Comparison of ENCODE assay signal across 28 mouse cellular contexts in genomic region chr5:104054938-104055337, GRCm38 (mm10). TPM values are rescaled to one million over a fixed set of nuclear protein-coding genes. Genes with fewer than 3 reads are reported as not detected.
A peak's percentile ranks its signal among the peaks of the same experiment; 100 is the strongest.
DNase-seq lines count a peak whose midpoint lies in the region; ATAC-seq lines count a peak whose summit lies in the region.
"Had no signal": no experiment of that assay in that cellular context is flagged by ENCODE, and none has a peak within 500 bp of the region (broad histone marks: within the 10 kb centered on the region; RNA-seq: fewer than 3 reads in every experiment).

No protein-coding gene starts in this region.

- peaks cover 62% of the 10 kb centered on the region for H3K4me1 ChIP-seq in liver, embryonic 12.5 days
- H3K4me1 ChIP-seq in hindbrain, embryonic 16.5 days (ENCODE audit: control insufficient read depth, insufficient read depth, low read depth, low read length): no peaks in the 10 kb centered on the region
- H3K4me1 ChIP-seq: forebrain, embryonic 13.5 days; heart, embryonic 12.5 days; hindbrain, embryonic 10.5 days; lung, embryonic 15.5 days had no signal

- peaks cover 78% of the 10 kb centered on the region for H3K36me3 ChIP-seq in liver, embryonic 12.5 days
- H3K36me3 ChIP-seq in hindbrain, embryonic 16.5 days (ENCODE audit: control insufficient read depth, insufficient read depth, low read length): peaks cover 20% of the 10 kb centered on the region

- peak; percentile 40; the same call in 1 of the 2 replicates for ATAC-seq in common myeloid progenitor, adult 5-6 weeks (replicated peaks; ENCODE audit: low read depth, poor library complexity, severe bottlenecking)
- ATAC-seq in liver, embryonic 12.5 days: peak; percentile 90
- peak; percentile 69 for ATAC-seq in megakaryocyte progenitor cell, adult 5-6 weeks (replicated peaks; ENCODE audit: poor library complexity)
- no peak for ATAC-seq in hindbrain, embryonic 16.5 days
- ATAC-seq: forebrain, embryonic 13.5 days; hindbrain, postnatal 0 days; intestine, embryonic 16.5 days had no signal

- H3K9ac ChIP-seq in liver, embryonic 12.5 days: peak overlapping the region; percentile 59
- H3K9ac ChIP-seq in hindbrain, embryonic 16.5 days (ENCODE audit: low read depth, low read length): no peak overlapping the region
- H3K9ac ChIP-seq: forebrain, embryonic 13.5 days; heart, embryonic 12.5 days; lung, embryonic 15.5 days had no signal

- 31% methylated on average over 4 of the region's 4 CpGs for WGBS in liver, embryonic 12.5 days (ENCODE audit: insufficient replicate concordance)
- WGBS in hindbrain, embryonic 16.5 days: 96% methylated on average over 4 of the region's 4 CpGs

- H3K27ac ChIP-seq in liver, embryonic 12.5 days: peak overlapping the region; percentile 89
- no peak overlapping the region for H3K27ac ChIP-seq in hindbrain, embryonic 16.5 days (ENCODE audit: low read depth, low read length)
- H3K27ac ChIP-seq: forebrain, embryonic 13.5 days; hindbrain, embryonic 10.5 days; hindbrain, postnatal 0 days; lung, embryonic 15.5 days; macrophage had no signal

- no peak overlapping the region for H3K4me3 ChIP-seq in liver, embryonic 12.5 days
- no peak overlapping the region for H3K4me3 ChIP-seq in hindbrain, embryonic 16.5 days (ENCODE audit: low read length)
- H3K4me3 ChIP-seq: forebrain, embryonic 13.5 days; heart, embryonic 12.5 days; hindbrain, embryonic 10.5 days; lung, embryonic 15.5 days had no signal

- H3K4me2 ChIP-seq in liver, embryonic 12.5 days: peak overlapping the region; percentile 46
- no peak overlapping the region for H3K4me2 ChIP-seq in hindbrain, embryonic 16.5 days (ENCODE audit: low read length)
- H3K4me2 ChIP-seq: forebrain, embryonic 13.5 days; heart, embryonic 12.5 days; lung, embryonic 15.5 days; midbrain, embryonic 11.5 days had no signal

- H3K27me3 ChIP-seq in liver, embryonic 12.5 days (replicated peaks): no peaks in the 10 kb centered on the region
- H3K27me3 ChIP-seq in hindbrain, embryonic 16.5 days (replicated peaks; ENCODE audit: control insufficient read depth, insufficient read depth, low read length): no peaks in the 10 kb centered on the region
- H3K27me3 ChIP-seq: forebrain, embryonic 13.5 days; heart, embryonic 12.5 days; lung, embryonic 15.5 days had no signal

- peak; percentile 34 for DNase-seq in adrenal gland, postnatal 10 days
- no peak for DNase-seq in adrenal gland, postnatal 36 days
- DNase-seq in lung, postnatal 4 days: no peak
- DNase-seq in ovary, postnatal 14 days (ENCODE audit: low spot score): no peak
- DNase-seq: cerebellum, adult 8-10 months; gastrocnemius, postnatal 10 days; heart, postnatal 10 days; kidney, postnatal 36 days had no signal

- H3K9me3 ChIP-seq in liver, embryonic 12.5 days (replicated peaks): no peaks in the 10 kb centered on the region
- H3K9me3 ChIP-seq in hindbrain, embryonic 16.5 days (ENCODE audit: control insufficient read depth, low read length): no peaks in the 10 kb centered on the region
- H3K9me3 ChIP-seq: forebrain, embryonic 13.5 days; heart, embryonic 12.5 days; hindbrain, embryonic 10.5 days; lung, embryonic 15.5 days had no signal

RNA-seq across cellular contexts. Expression of gene Nudt9, which starts 8.8 kb away (rescaled TPM):
- total RNA-seq in adrenal gland, postnatal 10 days (2021): 10 to 100 TPM; 52.0 to 53.2 TPM
- 10 to 100 TPM; 58.6 to 67.5 TPM for total RNA-seq in adrenal gland, postnatal 36 days (2021)
- 62.6 and 65.2 TPM in 2 replicates for total RNA-seq in common myeloid progenitor, adult 5-6 weeks (2017)
- 86.3 and 88.9 TPM in 2 replicates for polyA plus RNA-seq in liver, embryonic 12.5 days (2016; fragmentation: Nextera tagmentation; extraction: Ambion mirVana)
- 26.1 and 27.6 TPM in 2 replicates for total RNA-seq in megakaryocyte progenitor cell, adult 5-6 weeks (2015)
- 54.8 and 64.6 TPM in 2 replicates for total RNA-seq in megakaryocyte progenitor cell, adult 5-6 weeks (2017)
- 68.4 and 71.7 TPM in 2 replicates for polyA plus RNA-seq in hindbrain, embryonic 16.5 days (2015; fragmentation: Nextera tagmentation; extraction: Ambion mirVana)

RNA-seq across cellular contexts. Expression of gene Gm17660, which starts 22.5 kb away (rescaled TPM):
- total RNA-seq in adrenal gland, postnatal 10 days (2021): not detected
- not detected for total RNA-seq in adrenal gland, postnatal 36 days (2021)
- total RNA-seq in common myeloid progenitor, adult 5-6 weeks (2017): not detected in 2 replicates
- not detected in 2 replicates for polyA plus RNA-seq in liver, embryonic 12.5 days (2016; fragmentation: Nextera tagmentation; extraction: Ambion mirVana)
- not detected in 2 replicates for total RNA-seq in megakaryocyte progenitor cell, adult 5-6 weeks (2015)
- not detected in 2 replicates for total RNA-seq in megakaryocyte progenitor cell, adult 5-6 weeks (2017)
- polyA plus RNA-seq in hindbrain, embryonic 16.5 days (2015; fragmentation: Nextera tagmentation; extraction: Ambion mirVana): 0.44 TPM in 1 of 2 replicates, not detected in the other
- total RNA-seq: adrenal gland, adult 18-20 months; gastrocnemius, postnatal 10 days; granulocyte monocyte progenitor cell, adult 5-6 weeks; heart, postnatal 10 days; midbrain, postnatal 0 days had no signal
- polyA plus RNA-seq: embryonic facial prominence, embryonic 11.5 days; forebrain, embryonic 13.5 days; heart, embryonic 12.5 days; hindbrain, embryonic 10.5 days; intestine, embryonic 16.5 days; kidney, embryonic 14.5 days; limb, embryonic 14.5 days; macrophage; small intestine, adult 2 months; urinary bladder, adult 2 months had no signal

RNA-seq across cellular contexts. Expression of gene Hsd17b11, which starts 33.2 kb away (rescaled TPM):
- 10 to 100 TPM; 58.6 to 77.1 TPM for total RNA-seq in adrenal gland, postnatal 10 days (2021)
- 10 to 100 TPM; 50.4 to 80.2 TPM for total RNA-seq in adrenal gland, postnatal 36 days (2021)
- total RNA-seq in common myeloid progenitor, adult 5-6 weeks (2017): 40.1 and 54.7 TPM in 2 replicates
- 1.5 and 1.7 TPM in 2 replicates for polyA plus RNA-seq in liver, embryonic 12.5 days (2016; fragmentation: Nextera tagmentation; extraction: Ambion mirVana)
- total RNA-seq in megakaryocyte progenitor cell, adult 5-6 weeks (2015): 76.9 and 81.8 TPM in 2 replicates
- 90.0 and 93.6 TPM in 2 replicates for total RNA-seq in megakaryocyte progenitor cell, adult 5-6 weeks (2017)
- 2.9 and 3.1 TPM in 2 replicates for polyA plus RNA-seq in hindbrain, embryonic 16.5 days (2015; fragmentation: Nextera tagmentation; extraction: Ambion mirVana)

RNA-seq across cellular contexts. Expression of gene Sparcl1, which starts 58.6 kb away (rescaled TPM):
- total RNA-seq in adrenal gland, postnatal 10 days (2021): 100 to 1,000 TPM; 142 to 154 TPM
- 10 to 100 TPM; 24.9 to 34.7 TPM for total RNA-seq in adrenal gland, postnatal 36 days (2021)
- not detected in 2 replicates for total RNA-seq in common myeloid progenitor, adult 5-6 weeks (2017)
- polyA plus RNA-seq in liver, embryonic 12.5 days (2016; fragmentation: Nextera tagmentation; extraction: Ambion mirVana): 3.0 and 3.8 TPM in 2 replicates
- total RNA-seq in megakaryocyte progenitor cell, adult 5-6 weeks (2015): not detected in 2 replicates
- not detected in 2 replicates for total RNA-seq in megakaryocyte progenitor cell, adult 5-6 weeks (2017)
- 481 and 585 TPM in 2 replicates for polyA plus RNA-seq in hindbrain, embryonic 16.5 days (2015; fragmentation: Nextera tagmentation; extraction: Ambion mirVana)
- total RNA-seq: granulocyte monocyte progenitor cell, adult 5-6 weeks had no signal
- polyA plus RNA-seq: macrophage had no signal
